Mouse (Mus musculus) forebrain, embryonic 14.5 days (tissue): ENCODE results near the gene Pofut2. TPM values are rescaled to one million over a fixed set of nuclear protein-coding genes. Genes with fewer than 3 reads are reported as not detected.

Source experiments
- ATAC-seq: fragments of 200-750 bp; cut with Nextera tagmentation; 2 replicates; pipeline ENCODE4 v1.8.0; 2017; ENCODE audit warnings: mild to moderate bottlenecking, moderate library complexity
- DNase-seq: peaks from one replicate; pipeline ENCODE4 v3.0.0-alpha.2; 2015; ENCODE audit warnings: low spot score
- H3K27ac ChIP-seq: fragments of 300-500 bp; sonication (generic); 2 replicates; pipeline ENCODE4 v1.5.1; 2014; ENCODE audit warnings: low read depth, mild to moderate bottlenecking, control low read depth, low read length, moderate library complexity
- H3K27me3 ChIP-seq: fragments of 300-500 bp; sonication (generic); replicated peaks from 2 replicates; pipeline ENCODE4 v1.6.1; 2014; ENCODE audit warnings: low read length, control low read depth, mixed read lengths; ENCODE audit not compliant: control insufficient read depth, insufficient read depth
- H3K36me3 ChIP-seq: fragments of 300-500 bp; sonication (generic); 2 replicates; pipeline ENCODE4 v1.6.1; 2014; ENCODE audit warnings: low read length, control low read depth; ENCODE audit not compliant: control insufficient read depth, insufficient read depth
- H3K4me1 ChIP-seq: fragments of 300-500 bp; sonication (generic); 2 replicates; pipeline ENCODE4 v1.6.1; 2014; ENCODE audit warnings: antibody characterized with exemption, low read length, control low read depth; ENCODE audit not compliant: control insufficient read depth, insufficient read depth
- H3K4me2 ChIP-seq: fragments of 300-500 bp; sonication (generic); 2 replicates; pipeline ENCODE4 v1.6.1; 2014; ENCODE audit warnings: mild to moderate bottlenecking, control low read depth, low read length
- H3K4me3 ChIP-seq: fragments of 300-500 bp; sonication (generic); 2 replicates; pipeline ENCODE4 v1.5.1; 2014; ENCODE audit warnings: low read depth, low read length, control low read depth
- H3K9ac ChIP-seq: fragments of 300-500 bp; sonication (generic); 2 replicates; pipeline ENCODE4 v1.6.1; 2014; ENCODE audit warnings: mild to moderate bottlenecking, low read length, control low read depth, moderate library complexity
- H3K9me3 ChIP-seq: fragments of 300-500 bp; sonication (generic); replicated peaks from 2 replicates; pipeline ENCODE4 v1.6.1; 2016; ENCODE audit warnings: low read length, control low read depth, mixed read lengths; ENCODE audit not compliant: control insufficient read depth
- WGBS: fragments of 180-500 bp; shearing (Covaris S2); extraction: QIAGEN DNeasy Blood & Tissue Kit; methylation state at CpG from one replicate; pipeline ENCODE4 v1.1.7; 2014; 5-methylcytosine and 5-hydroxymethylcytosine counted together
- polyA plus RNA-seq: library from polyadenylated mRNA; unstranded; fragments of >200 nt; fragmentation: Nextera tagmentation; extraction: Ambion mirVana; gene quantifications from 2 replicates; pipeline ENCODE4 v1.2.1, GENCODE M21; 2014

The Pofut2 gene
- polyA plus RNA-seq, 1 experiment from 2014 or later: 44.1 TPM

DNA sequence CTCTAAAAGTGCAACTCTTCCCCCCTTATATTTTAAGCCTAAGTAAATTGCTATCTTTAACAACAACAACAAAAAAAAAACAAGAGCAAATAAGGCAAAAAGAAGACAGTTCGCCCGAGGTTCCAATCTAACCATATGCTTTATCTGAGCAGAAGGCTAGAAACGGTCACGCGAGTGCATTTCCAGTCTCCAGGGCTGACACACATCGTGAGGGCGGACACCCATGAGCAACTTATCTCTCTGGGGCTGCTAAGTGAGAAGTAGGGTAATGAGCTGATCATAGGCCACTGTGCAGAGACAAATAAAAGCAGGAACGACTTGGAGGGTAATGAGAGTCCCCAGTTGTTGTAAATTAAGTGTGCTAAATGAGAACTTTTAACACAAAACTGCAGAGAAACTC is 39.6 kb downstream of the Pofut2 start:
- no peak overlapping the region for H3K4me3 ChIP-seq
- 86% methylated on average over 8 of the region's 8 CpGs for WGBS
- H3K9ac ChIP-seq: no peak overlapping the region
- no peak overlapping the region for H3K27ac ChIP-seq
- H3K27me3 ChIP-seq: no peaks in the 10 kb centered on the region
- H3K4me1 ChIP-seq: no peaks in the 10 kb centered on the region
- no peak overlapping the region for H3K4me2 ChIP-seq
- peaks cover 4% of the 10 kb centered on the region; the same call in 1 of the 2 replicates for H3K36me3 ChIP-seq
- no peak for ATAC-seq
- no peaks in the 10 kb centered on the region for H3K9me3 ChIP-seq
- DNase-seq: no peak

DNA sequence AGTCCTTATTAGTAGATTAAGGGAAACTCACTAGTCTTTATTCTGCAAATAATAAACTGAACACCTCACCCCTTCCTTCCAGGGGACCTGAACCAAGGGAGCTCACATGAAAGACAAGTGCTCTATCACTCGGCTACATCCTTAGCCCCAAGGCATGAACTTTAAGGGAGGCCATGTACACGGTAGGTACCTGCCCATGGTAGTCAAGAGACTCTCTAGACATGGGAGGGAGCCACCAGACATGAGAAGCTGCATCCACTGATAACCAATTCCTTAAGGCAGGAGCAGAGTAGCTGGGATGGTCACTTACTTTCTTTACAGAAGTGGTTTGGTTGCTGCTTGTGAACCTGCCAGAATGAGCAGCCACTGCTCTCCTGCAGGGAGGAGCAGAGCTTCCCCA is 40.2 kb downstream of the Pofut2 start:
- Histone ChIP-seq H3K27ac (no peak overlapping the region), H3K4me3 (no peak overlapping the region), H3K27me3 (no peaks in the 10 kb centered on the region), H3K9ac (no peak overlapping the region), H3K4me2 (no peak overlapping the region), H3K36me3 (peaks cover 4% of the 10 kb centered on the region; the same call in 1 of the 2 replicates), H3K9me3 (no peaks in the 10 kb centered on the region), H3K4me1 (no peaks in the 10 kb centered on the region)
- ATAC-seq (no peak), DNase-seq (no peak)
- WGBS: 85% methylated on average over 2 of the region's 2 CpGs

DNA sequence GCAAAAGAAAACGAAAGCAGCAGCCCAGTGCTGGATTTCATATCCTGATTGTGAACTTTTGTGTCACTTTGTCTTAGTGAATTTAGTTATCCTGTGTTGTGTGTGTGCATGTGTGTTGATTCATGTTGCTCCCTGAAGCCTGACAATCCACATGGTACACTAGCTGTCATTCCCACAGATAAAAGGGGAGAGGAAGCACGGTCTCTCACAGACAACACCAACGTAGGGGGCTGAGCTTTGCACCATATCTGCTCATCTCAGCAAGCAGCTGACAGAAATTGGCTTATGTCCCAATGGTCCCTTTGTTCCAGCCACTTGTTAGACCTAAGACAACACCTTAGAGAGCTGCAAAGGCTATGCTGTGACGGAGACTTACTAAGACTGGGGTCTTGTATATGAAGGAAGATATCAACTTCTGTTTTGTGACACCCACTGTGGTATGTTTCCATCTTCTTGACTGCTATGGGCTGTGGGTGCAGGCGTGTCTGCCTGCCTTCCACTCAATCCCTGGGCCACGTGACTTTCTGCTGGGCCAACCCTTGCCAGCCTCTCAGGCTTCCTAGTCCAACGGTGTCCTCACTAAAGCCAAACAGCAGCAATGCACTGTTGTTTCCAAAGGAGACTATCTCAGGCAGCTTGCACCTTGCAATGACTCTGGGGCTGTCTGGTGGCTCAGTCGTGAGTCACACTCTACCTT is 41.4 kb downstream of the Pofut2 start:
- ATAC-seq (no peak), DNase-seq (no peak)
- 81% methylated on average over 8 of the region's 8 CpGs for WGBS
- no peak overlapping the region for H3K27ac ChIP-seq
- no peaks in the 10 kb centered on the region for H3K4me1 ChIP-seq
- H3K27me3 ChIP-seq: no peaks in the 10 kb centered on the region
- peaks cover 4% of the 10 kb centered on the region; the same call in 1 of the 2 replicates for H3K36me3 ChIP-seq
- H3K9ac ChIP-seq: no peak overlapping the region
- no peak overlapping the region for H3K4me3 ChIP-seq
- H3K4me2 ChIP-seq: no peak overlapping the region
- no peaks in the 10 kb centered on the region for H3K9me3 ChIP-seq

DNA sequence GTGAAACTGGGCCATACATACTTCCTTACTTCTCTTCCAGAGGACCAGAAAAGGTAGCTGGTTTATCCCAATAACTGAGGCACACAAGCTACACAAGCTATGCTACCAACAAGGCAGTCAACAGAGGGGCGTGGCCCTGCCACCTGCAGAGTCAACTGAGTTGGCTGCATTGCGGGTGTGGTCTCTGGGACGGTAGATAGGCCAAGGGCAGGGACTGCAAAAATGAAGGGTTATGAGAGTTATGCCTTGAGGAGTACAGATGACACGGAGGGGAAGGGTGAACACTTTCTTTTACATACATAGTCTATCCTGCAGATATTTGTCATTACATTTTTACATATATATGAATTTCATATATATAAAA is 41.9 kb downstream of the Pofut2 start:
- 87% methylated on average over 4 of the region's 4 CpGs for WGBS
- Histone ChIP-seq H3K4me1 (no peaks in the 10 kb centered on the region), H3K4me2 (no peak overlapping the region), H3K27me3 (no peaks in the 10 kb centered on the region), H3K27ac (no peak overlapping the region), H3K36me3 (peaks cover 4% of the 10 kb centered on the region; the same call in 1 of the 2 replicates), H3K4me3 (no peak overlapping the region), H3K9me3 (no peaks in the 10 kb centered on the region), H3K9ac (no peak overlapping the region)
- ATAC-seq (no peak), DNase-seq (no peak)

DNA sequence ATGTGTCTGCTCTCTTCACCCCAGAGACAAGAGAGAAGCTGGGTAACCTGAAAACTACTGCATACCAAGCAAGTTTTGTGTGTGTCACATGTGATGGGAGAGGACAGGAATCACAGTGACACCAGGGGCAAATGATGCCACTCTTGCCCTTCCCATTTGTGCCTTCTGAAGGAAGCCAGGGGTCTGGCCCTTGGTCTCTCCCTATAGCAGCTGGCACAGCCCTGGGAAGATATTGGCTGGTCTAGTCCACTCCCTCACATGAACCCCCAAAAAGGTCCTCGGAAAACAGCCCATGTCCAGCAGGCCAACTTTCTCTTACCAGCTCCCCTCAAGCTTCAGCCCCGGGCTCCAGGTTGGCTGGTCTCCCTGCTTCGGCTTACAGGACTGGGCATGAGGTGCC is 45.3 kb downstream of the Pofut2 start:
- Histone ChIP-seq H3K9ac (no peak overlapping the region), H3K4me3 (no peak overlapping the region), H3K4me2 (no peak overlapping the region), H3K9me3 (no peaks in the 10 kb centered on the region), H3K4me1 (no peaks in the 10 kb centered on the region), H3K27me3 (no peaks in the 10 kb centered on the region), H3K27ac (no peak overlapping the region), H3K36me3 (peaks cover 4% of the 10 kb centered on the region; the same call in 1 of the 2 replicates)
- DNase-seq: no peak
- no peak for ATAC-seq
- WGBS: 72% methylated on average over 3 of the region's 3 CpGs

DNA sequence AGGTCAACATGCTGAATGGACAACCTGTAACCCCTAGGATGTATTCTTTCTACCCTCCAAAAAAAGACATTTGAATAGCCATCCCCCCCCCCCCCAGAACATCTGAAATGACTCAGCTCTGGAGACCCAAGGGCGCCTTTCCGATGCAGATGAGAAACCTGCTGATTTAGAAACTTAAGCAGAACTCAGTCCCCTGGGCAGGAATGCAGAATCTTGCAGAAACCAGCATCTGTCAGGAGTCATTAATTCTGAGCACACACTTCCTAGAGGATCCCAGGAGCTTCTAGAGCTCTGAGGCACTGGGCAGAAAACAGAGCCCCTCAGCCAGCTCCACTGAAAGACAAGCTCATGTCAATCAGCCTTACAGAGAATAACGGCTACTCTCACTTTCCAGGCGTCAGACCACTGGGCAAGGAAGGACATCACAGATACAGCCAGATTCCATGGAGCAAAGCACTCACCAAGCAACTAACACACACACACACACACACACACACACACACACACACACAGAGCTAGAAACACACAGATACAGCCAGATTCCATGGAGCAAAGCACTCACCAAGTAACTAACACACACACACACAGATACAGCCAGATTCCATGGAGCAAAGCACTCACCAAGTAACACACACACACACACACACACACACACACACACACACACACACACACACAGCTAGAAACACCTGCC is 46.0 kb downstream of the Pofut2 start:
- ATAC-seq: no peak
- no peak overlapping the region for H3K4me3 ChIP-seq
- H3K36me3 ChIP-seq: peaks cover 4% of the 10 kb centered on the region; the same call in 1 of the 2 replicates
- H3K9ac ChIP-seq: no peak overlapping the region
- no peak overlapping the region for H3K27ac ChIP-seq
- H3K4me1 ChIP-seq: no peaks in the 10 kb centered on the region
- no peak overlapping the region for H3K4me2 ChIP-seq
- H3K9me3 ChIP-seq: no peaks in the 10 kb centered on the region
- DNase-seq: peak; percentile 5
- no peaks in the 10 kb centered on the region for H3K27me3 ChIP-seq
- WGBS: 43% methylated on average over 4 of the region's 4 CpGs

DNA sequence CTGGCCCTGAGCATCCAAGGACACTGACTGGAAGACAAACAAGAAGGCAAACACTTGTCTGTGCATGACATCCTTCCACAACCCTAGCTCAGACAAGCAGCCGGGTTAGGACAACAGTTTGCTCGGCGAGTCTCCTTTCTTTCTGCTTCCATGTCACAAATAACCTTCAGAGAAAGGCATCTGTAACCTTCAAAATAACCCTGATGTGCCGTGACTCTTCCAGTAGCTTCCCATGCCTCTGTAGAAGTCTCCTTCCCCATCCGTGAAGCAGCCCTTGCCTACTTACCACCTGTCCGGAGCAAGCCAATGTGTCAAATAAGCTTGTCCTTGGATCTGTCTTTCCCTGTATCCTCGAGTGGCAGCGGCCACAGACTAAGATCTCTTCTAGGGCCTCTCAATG is 46.7 kb downstream of the Pofut2 start:
- H3K27ac ChIP-seq: no peak overlapping the region
- H3K36me3 ChIP-seq: peaks cover 7% of the 10 kb centered on the region
- DNase-seq (no peak), ATAC-seq (no peak)
- no peak overlapping the region for H3K4me2 ChIP-seq
- no peaks in the 10 kb centered on the region for H3K27me3 ChIP-seq
- H3K9me3 ChIP-seq: no peaks in the 10 kb centered on the region
- no peak overlapping the region for H3K9ac ChIP-seq
- H3K4me3 ChIP-seq: no peak overlapping the region
- 83% methylated on average over 8 of the region's 8 CpGs for WGBS
- no peaks in the 10 kb centered on the region for H3K4me1 ChIP-seq

DNA sequence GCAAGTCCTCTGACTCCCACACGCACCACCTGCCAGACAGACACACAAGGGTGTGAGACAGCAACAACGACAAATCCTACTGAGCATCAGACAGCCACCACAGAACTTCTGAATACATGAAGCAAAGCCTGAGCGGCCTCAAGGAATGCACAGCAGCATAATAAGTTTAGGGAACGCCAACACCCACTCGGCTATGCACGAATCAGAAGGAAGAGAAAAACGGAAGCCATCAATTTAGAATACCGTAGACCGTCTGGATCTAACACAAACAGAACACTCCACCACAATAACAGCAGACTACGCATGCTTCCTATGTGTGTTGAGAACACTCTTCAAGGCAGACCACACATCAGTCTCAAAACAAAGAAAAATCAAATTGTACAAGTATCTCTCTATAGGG is 50.0 kb downstream of the Pofut2 start:
- Histone ChIP-seq H3K27me3 (no peaks in the 10 kb centered on the region), H3K4me3 (no peak overlapping the region), H3K4me1 (no peaks in the 10 kb centered on the region), H3K36me3 (peaks cover 7% of the 10 kb centered on the region; the same call in 1 of the 2 replicates), H3K9me3 (no peaks in the 10 kb centered on the region), H3K9ac (no peak overlapping the region), H3K27ac (no peak overlapping the region), H3K4me2 (no peak overlapping the region)
- ATAC-seq (no peak), DNase-seq (no peak)
- 77% methylated on average over 10 of the region's 10 CpGs for WGBS

DNA sequence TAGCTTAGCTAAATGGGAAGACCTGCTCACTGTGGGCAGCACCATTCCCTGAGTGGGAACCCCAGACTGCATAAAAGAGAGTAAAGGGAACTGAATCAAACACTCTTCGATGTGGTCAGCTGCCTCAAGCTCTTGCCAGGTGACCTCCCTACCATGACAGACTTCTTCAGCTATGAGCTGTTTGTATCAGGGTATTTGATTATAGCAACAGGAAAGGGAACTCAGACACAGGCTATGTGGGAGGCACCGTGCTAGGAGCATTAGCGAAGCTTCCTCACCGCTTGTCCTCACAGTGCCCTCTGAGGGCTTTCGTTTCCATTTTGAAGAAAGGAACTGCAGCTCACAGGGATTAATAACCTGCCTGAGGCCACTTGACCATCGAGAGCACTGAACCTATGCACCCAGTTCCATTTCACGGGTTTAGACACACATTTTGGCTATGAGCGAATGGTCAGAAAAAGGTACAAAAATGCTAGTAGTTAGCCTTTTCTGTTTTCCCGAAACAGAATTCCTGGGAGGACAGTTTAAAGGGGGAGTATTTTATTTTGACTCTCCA is 55.8 kb downstream of the Pofut2 start:
- H3K9ac ChIP-seq: no peak overlapping the region
- DNase-seq (no peak), ATAC-seq (no peak)
- H3K4me1 ChIP-seq: no peaks in the 10 kb centered on the region
- H3K27me3 ChIP-seq: no peaks in the 10 kb centered on the region
- H3K36me3 ChIP-seq: peaks cover 7% of the 10 kb centered on the region; the same call in 1 of the 2 replicates
- no peak overlapping the region for H3K27ac ChIP-seq
- no peak overlapping the region for H3K4me2 ChIP-seq
- 88% methylated on average over 9 of the region's 9 CpGs for WGBS
- H3K4me3 ChIP-seq: no peak overlapping the region
- H3K9me3 ChIP-seq: no peaks in the 10 kb centered on the region
